In the genomic region with DNA sequence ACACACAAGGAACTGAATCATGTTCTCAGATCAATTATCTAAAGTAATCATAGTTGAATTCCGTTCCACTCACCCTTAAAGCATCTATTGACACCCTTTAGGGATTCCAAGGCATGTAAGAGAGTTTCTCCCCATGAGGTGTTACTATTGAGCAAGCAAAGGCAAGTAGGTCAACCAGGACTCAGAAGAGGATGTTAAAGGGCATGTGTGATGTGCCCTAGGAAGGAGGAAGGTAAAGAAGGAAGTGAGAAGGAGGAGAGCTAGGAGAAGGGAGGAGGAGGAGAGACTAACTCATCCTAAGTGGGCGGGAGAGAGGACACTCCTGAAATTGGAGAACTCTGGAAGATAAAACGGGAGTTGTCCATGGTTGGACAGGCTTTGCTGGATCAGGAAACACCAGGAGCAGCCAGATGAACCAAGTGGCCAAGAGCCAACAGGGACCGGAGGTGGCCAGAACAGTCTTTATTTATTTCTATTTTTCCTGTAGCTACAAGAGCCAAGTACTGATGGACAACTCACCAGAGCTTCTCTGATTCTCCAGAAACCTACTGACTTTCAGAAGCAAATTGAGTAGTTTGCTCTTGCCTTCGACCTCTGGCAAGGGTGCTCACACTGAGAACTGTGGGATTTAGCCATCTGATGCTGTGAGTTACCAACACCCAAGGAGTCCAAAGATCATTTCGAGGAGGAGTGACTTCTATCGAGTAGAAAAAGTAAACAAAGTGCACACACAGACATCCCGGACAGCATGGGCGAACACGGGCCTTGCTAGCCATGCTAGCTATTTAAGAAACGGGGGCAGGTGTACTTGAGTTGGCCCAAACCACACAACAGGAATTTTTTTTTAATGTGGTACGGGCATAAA, we compare ENCODE assay signal across 10 mouse cellular contexts. TPM values are rescaled to one million over a fixed set of nuclear protein-coding genes. Genes with fewer than 3 reads are reported as not detected.
A peak's percentile ranks its signal among the peaks of the same experiment; 100 is the strongest.
DNase-seq lines count a peak whose midpoint lies in the region; ATAC-seq lines count a peak whose summit lies in the region.
"Had no signal": no experiment of that assay in that cellular context is flagged by ENCODE, and none has a peak within 500 bp of the region (broad histone marks: within the 10 kb centered on the region; RNA-seq: fewer than 3 reads in every experiment).

No protein-coding gene starts in this region.

- intact Hi-C loops in heart, postnatal 36 days (cut with DNase I) = no loop called here

- H3K9me3 ChIP-seq in liver, embryonic 16.5 days (replicated peaks; ENCODE audit: control insufficient read depth, low read length) = no peaks in the 10 kb centered on the region
- H3K9me3 ChIP-seq in liver, embryonic 12.5 days (replicated peaks) = no peaks in the 10 kb centered on the region
- no peaks in the 10 kb centered on the region for H3K9me3 ChIP-seq in stomach, embryonic 15.5 days
- H3K9me3 ChIP-seq in hindbrain, embryonic 16.5 days (ENCODE audit: control insufficient read depth, low read length) = no peaks in the 10 kb centered on the region
- H3K9me3 ChIP-seq: embryonic facial prominence, embryonic 15.5 days had no signal

- H3K9ac ChIP-seq in liver, embryonic 16.5 days (ENCODE audit: low read depth, low read length) = no peak overlapping the region
- H3K9ac ChIP-seq in liver, embryonic 12.5 days = no peak overlapping the region
- no peak overlapping the region for H3K9ac ChIP-seq in stomach, embryonic 15.5 days
- H3K9ac ChIP-seq in hindbrain, embryonic 16.5 days (ENCODE audit: low read depth, low read length) = no peak overlapping the region
- H3K9ac ChIP-seq: embryonic facial prominence, embryonic 15.5 days had no signal

- H3K27me3 ChIP-seq in liver, embryonic 16.5 days (ENCODE audit: control insufficient read depth, insufficient read depth, low read depth, low read length) = no peaks in the 10 kb centered on the region
- no peaks in the 10 kb centered on the region for H3K27me3 ChIP-seq in liver, embryonic 12.5 days (replicated peaks)
- H3K27me3 ChIP-seq in stomach, embryonic 15.5 days (replicated peaks) = no peaks in the 10 kb centered on the region
- H3K27me3 ChIP-seq in hindbrain, embryonic 16.5 days (replicated peaks; ENCODE audit: control insufficient read depth, insufficient read depth, low read length) = no peaks in the 10 kb centered on the region
- H3K27me3 ChIP-seq: embryonic facial prominence, embryonic 15.5 days had no signal

- no peaks in the 10 kb centered on the region for H3K36me3 ChIP-seq in liver, embryonic 16.5 days (ENCODE audit: control insufficient read depth, insufficient read depth)
- H3K36me3 ChIP-seq in liver, embryonic 12.5 days = no peaks in the 10 kb centered on the region
- no peaks in the 10 kb centered on the region for H3K36me3 ChIP-seq in stomach, embryonic 15.5 days
- H3K36me3 ChIP-seq in hindbrain, embryonic 16.5 days (ENCODE audit: control insufficient read depth, insufficient read depth, low read length) = no peaks in the 10 kb centered on the region
- H3K36me3 ChIP-seq: embryonic facial prominence, embryonic 15.5 days had no signal

- H3K27ac ChIP-seq in liver, embryonic 16.5 days (ENCODE audit: low read length) = no peak overlapping the region
- no peak overlapping the region for H3K27ac ChIP-seq in liver, embryonic 12.5 days
- no peak overlapping the region for H3K27ac ChIP-seq in stomach, embryonic 15.5 days
- H3K27ac ChIP-seq in hindbrain, embryonic 16.5 days (ENCODE audit: low read depth, low read length) = no peak overlapping the region
- H3K27ac ChIP-seq: embryonic facial prominence, embryonic 15.5 days; macrophage had no signal

- 57% methylated on average over 12 of the region's 12 CpGs for WGBS in liver, embryonic 16.5 days (ENCODE audit: insufficient replicate concordance)
- 62% methylated on average over 12 of the region's 12 CpGs for WGBS in liver, embryonic 12.5 days (ENCODE audit: insufficient replicate concordance)
- 65% methylated on average over 12 of the region's 12 CpGs for WGBS in stomach, embryonic 15.5 days
- 87% methylated on average over 12 of the region's 12 CpGs for WGBS in hindbrain, embryonic 16.5 days

- H3K4me1 ChIP-seq in liver, embryonic 16.5 days (ENCODE audit: control insufficient read depth, low read depth, low read length) = no peaks in the 10 kb centered on the region; the same call in 1 of the 2 replicates
- H3K4me1 ChIP-seq in liver, embryonic 12.5 days = no peaks in the 10 kb centered on the region
- no peaks in the 10 kb centered on the region for H3K4me1 ChIP-seq in stomach, embryonic 15.5 days
- H3K4me1 ChIP-seq in hindbrain, embryonic 16.5 days (ENCODE audit: control insufficient read depth, insufficient read depth, low read depth, low read length) = no peaks in the 10 kb centered on the region
- H3K4me1 ChIP-seq: embryonic facial prominence, embryonic 15.5 days had no signal

- ATAC-seq in liver, embryonic 16.5 days (ENCODE audit: low read depth) = peak; percentile 45; the same call in 1 of the 2 replicates
- ATAC-seq in liver, embryonic 12.5 days = no peak
- peak; percentile 63 for ATAC-seq in stomach, embryonic 15.5 days (ENCODE audit: insufficient read depth, low FRiP score, low read depth)
- no peak for ATAC-seq in hindbrain, embryonic 16.5 days

- peak; percentile 14 to 22 for DNase-seq in heart, postnatal 36 days
- peak; percentile 36 to 59 for DNase-seq in kidney, postnatal 4 days
- DNase-seq in right cerebral cortex, postnatal 4 days = no peak
- DNase-seq: cerebellum, adult 2 months had no signal

- H3K4me2 ChIP-seq in liver, embryonic 16.5 days (ENCODE audit: low read depth, low read length) = no peak overlapping the region
- H3K4me2 ChIP-seq in liver, embryonic 12.5 days = no peak overlapping the region
- no peak overlapping the region for H3K4me2 ChIP-seq in stomach, embryonic 15.5 days
- no peak overlapping the region for H3K4me2 ChIP-seq in hindbrain, embryonic 16.5 days (ENCODE audit: low read length)
- H3K4me2 ChIP-seq: embryonic facial prominence, embryonic 15.5 days had no signal

- H3K4me3 ChIP-seq in liver, embryonic 16.5 days (ENCODE audit: low read depth, low read length) = no peak overlapping the region
- no peak overlapping the region for H3K4me3 ChIP-seq in liver, embryonic 12.5 days
- H3K4me3 ChIP-seq in stomach, embryonic 15.5 days (replicated peaks) = no peak overlapping the region
- no peak overlapping the region for H3K4me3 ChIP-seq in hindbrain, embryonic 16.5 days (ENCODE audit: low read length)
- H3K4me3 ChIP-seq: embryonic facial prominence, embryonic 15.5 days had no signal

RNA-seq across cellular contexts. Expression of gene Fam214a, which starts 13.8 kb away (rescaled TPM):
- 2.5 and 2.7 TPM in 2 replicates for polyA plus RNA-seq in liver, embryonic 16.5 days (2015; fragmentation: Nextera tagmentation; extraction: Ambion mirVana)
- polyA plus RNA-seq in liver, embryonic 12.5 days (2016; fragmentation: Nextera tagmentation; extraction: Ambion mirVana) = 1.8 and 2.6 TPM in 2 replicates
- 10 to 100 TPM; 37.3 to 39.8 TPM for total RNA-seq in heart, postnatal 36 days (2021)
- 9.1 and 10.0 TPM in 2 replicates for polyA plus RNA-seq in stomach, embryonic 15.5 days (2015; fragmentation: Nextera tagmentation; extraction: Ambion mirVana)
- polyA plus RNA-seq in hindbrain, embryonic 16.5 days (2015; fragmentation: Nextera tagmentation; extraction: Ambion mirVana) = 20.5 and 22.3 TPM in 2 replicates

Comparison
In these comparisons a context has a peak if more than half of its experiments do, and no peak if none do; other contexts are left out.
1. ATAC-seq: peak in liver, embryonic 16.5 days (single experiment) and stomach, embryonic 15.5 days (single experiment); none in liver, embryonic 12.5 days (single experiment) and hindbrain, embryonic 16.5 days (single experiment).